Mouse (Mus musculus): ENCODE results near the gene Ociad2. TPM values are rescaled to one million over a fixed set of nuclear protein-coding genes. Genes with fewer than 3 reads are reported as not detected.
A peak's percentile ranks its signal among the peaks of the same experiment; 100 is the strongest.

Ociad2 gene
- total RNA-seq, 2 experiments from 2014 or later = 17.6 to 19.9 TPM

- DNase-seq = no peak
Observed at GRCm38 (mm10) chr5:73304507-73304906, 36.3 kb downstream of the Ociad2 start.

- DNase-seq = no peak
Observed at GRCm38 (mm10) chr5:73301601-73302307, 39.1 kb downstream of the Ociad2 start.

- DNase-seq = no peak
Observed at GRCm38 (mm10) chr5:73295916-73296315, 44.9 kb downstream of the Ociad2 start.

- no peak for DNase-seq
Observed at GRCm38 (mm10) chr5:73295016-73295415, 45.8 kb downstream of the Ociad2 start.

GRCm38 (mm10) chr5:73293458-73293827 is 47.4 kb downstream of the Ociad2 start:
- no peak for DNase-seq

GRCm38 (mm10) chr5:73292502-73293457 is 48.0 kb downstream of the Ociad2 start, which contains the start of gene Ociad1:
Gene Ociad1, plus strand, starts transcription at chr5:73292784.
- peak; percentile 95 to 96 for DNase-seq

GRCm38 (mm10) chr5:73289900-73290299 is 50.9 kb downstream of the Ociad2 start:
- DNase-seq = no peak

- DNase-seq = no peak
Observed at GRCm38 (mm10) chr5:73286603-73287002, 54.2 kb downstream of the Ociad2 start.

GRCm38 (mm10) chr5:73285470-73285978 is 55.3 kb downstream of the Ociad2 start:
- no peak for DNase-seq

GRCm38 (mm10) chr5:73284046-73284445 is 56.8 kb downstream of the Ociad2 start:
- no peak for DNase-seq

GRCm38 (mm10) chr5:73280567-73280850 is 60.3 kb downstream of the Ociad2 start:
- DNase-seq = no peak

- no peak for DNase-seq
Observed at GRCm38 (mm10) chr5:73279732-73280566, 60.9 kb downstream of the Ociad2 start.

- no peak for DNase-seq
Observed at GRCm38 (mm10) chr5:73279190-73279589, 61.6 kb downstream of the Ociad2 start.

GRCm38 (mm10) chr5:73274941-73275340 is 65.9 kb downstream of the Ociad2 start:
- DNase-seq = no peak

GRCm38 (mm10) chr5:73273171-73273570 is 67.7 kb downstream of the Ociad2 start:
- DNase-seq = no peak

Other genes starting within 250 kb of the Ociad2 start
- gene Fryl, start 84.4 kb downstream of the Ociad2 start, total RNA-seq (2021) = 10 to 100 TPM; 44.1 to 45.3 TPM
- gene Ociad1, start 48.2 kb downstream of the Ociad2 start, total RNA-seq (2021) = 100 to 1,000 TPM; 257 to 258 TPM
- gene Cwh43, start 65.0 kb upstream of the Ociad2 start, total RNA-seq (2021) = not detected
- gene Dcun1d4, start 140.0 kb upstream of the Ociad2 start, total RNA-seq (2021) = 10 to 100 TPM; 37.9 to 57.2 TPM